Mouse (Mus musculus): ENCODE results near the gene Prdm5. TPM values are rescaled to one million over a fixed set of nuclear protein-coding genes. Genes with fewer than 3 reads are reported as not detected.

Gene Prdm5
- polyA plus RNA-seq, 1 experiment from 2014 or later: 7.2 TPM

GRCm38 (mm10) chr6:65950492-65950891 lies 171.7 kb downstream of the Prdm5 start:
- Histone ChIP-seq H3K4me2 (replicated peaks; ENCODE audit: low read depth) (no peak overlapping the region), H3K9ac (ENCODE audit: low read length) (no peak overlapping the region), H3K36me3 (ENCODE audit: control insufficient read depth, insufficient read depth, low read length) (no peaks in the 10 kb centered on the region), H3K27ac (replicated peaks) (no peak overlapping the region), H3K4me3 (ENCODE audit: low read depth, low read length) (no peak overlapping the region), H3K4me1 (replicated peaks; ENCODE audit: control insufficient read depth, insufficient read depth) (no peaks in the 10 kb centered on the region), H3K27me3 (ENCODE audit: control insufficient read depth, insufficient read depth, low read length) (no peaks in the 10 kb centered on the region), H3K9me3 (ENCODE audit: control insufficient read depth, low read length) (no peaks in the 10 kb centered on the region)
- no peak for ATAC-seq (ENCODE audit: low FRiP score, low TSS enrichment)
- DNase-seq (ENCODE audit: low spot score): no peak
- WGBS: 75% methylated on average over 6 of the region's 6 CpGs
- TF ChIP-seq CTCF (IDR thresholded peaks at IDR 0.05; ENCODE audit: low read depth): no peak
- TF ChIP-seq EP300 (optimal IDR thresholded peaks at IDR 0.05): no peak

- 96% methylated on average over 10 of the region's 10 CpGs for WGBS
- Histone ChIP-seq H3K27me3 (ENCODE audit: control insufficient read depth, insufficient read depth, low read length) (no peaks in the 10 kb centered on the region), H3K9me3 (ENCODE audit: control insufficient read depth, low read length) (no peaks in the 10 kb centered on the region), H3K36me3 (ENCODE audit: control insufficient read depth, insufficient read depth, low read length) (no peaks in the 10 kb centered on the region), H3K4me1 (replicated peaks; ENCODE audit: control insufficient read depth, insufficient read depth) (no peaks in the 10 kb centered on the region), H3K27ac (replicated peaks) (no peak within 1 kb of the TSS), H3K4me2 (replicated peaks; ENCODE audit: low read depth) (no peak within 1 kb of the TSS), H3K4me3 (ENCODE audit: low read depth, low read length) (no peak within 1 kb of the TSS), H3K9ac (ENCODE audit: low read length) (no peak within 1 kb of the TSS)
- DNase-seq (ENCODE audit: low spot score): no peak
- TF ChIP-seq CTCF (IDR thresholded peaks at IDR 0.05; ENCODE audit: low read depth): no peak
- no peak for TF ChIP-seq EP300 (optimal IDR thresholded peaks at IDR 0.05)
- no peak for ATAC-seq (ENCODE audit: low FRiP score, low TSS enrichment)
Observed at GRCm38 (mm10) chr6:65952309-65952708, 173.5 kb downstream of the Prdm5 start, which contains the start of gene 4930544G11Rik. TSS of gene 4930544G11Rik (plus strand) at chr6:65952609.

GRCm38 (mm10) chr6:65969386-65970111 lies 190.8 kb downstream of the Prdm5 start:
- Histone ChIP-seq H3K4me2 (replicated peaks; ENCODE audit: low read depth) (no peak overlapping the region), H3K4me3 (ENCODE audit: low read depth, low read length) (no peak overlapping the region), H3K36me3 (ENCODE audit: control insufficient read depth, insufficient read depth, low read length) (no peaks in the 10 kb centered on the region), H3K27ac (replicated peaks) (no peak overlapping the region), H3K27me3 (ENCODE audit: control insufficient read depth, insufficient read depth, low read length) (no peaks in the 10 kb centered on the region), H3K9me3 (ENCODE audit: control insufficient read depth, low read length) (no peaks in the 10 kb centered on the region), H3K9ac (ENCODE audit: low read length) (no peak overlapping the region), H3K4me1 (replicated peaks; ENCODE audit: control insufficient read depth, insufficient read depth) (no peaks in the 10 kb centered on the region)
- DNase-seq (ENCODE audit: low spot score) (no peak), ATAC-seq (ENCODE audit: low FRiP score, low TSS enrichment) (no peak)
- no peak for TF ChIP-seq EP300 (optimal IDR thresholded peaks at IDR 0.05)
- no peak for TF ChIP-seq CTCF (IDR thresholded peaks at IDR 0.05; ENCODE audit: low read depth)
- 52% methylated on average over 6 of the region's 6 CpGs for WGBS

- no peak overlapping the region for H3K9ac ChIP-seq (ENCODE audit: low read length)
- no peaks in the 10 kb centered on the region for H3K27me3 ChIP-seq (ENCODE audit: control insufficient read depth, insufficient read depth, low read length)
- no peak overlapping the region for H3K27ac ChIP-seq (replicated peaks)
- no peaks in the 10 kb centered on the region for H3K36me3 ChIP-seq (ENCODE audit: control insufficient read depth, insufficient read depth, low read length)
- no peak overlapping the region for H3K4me2 ChIP-seq (replicated peaks; ENCODE audit: low read depth)
- TF ChIP-seq EP300 (optimal IDR thresholded peaks at IDR 0.05): no peak
- TF ChIP-seq CTCF (IDR thresholded peaks at IDR 0.05; ENCODE audit: low read depth): no peak
- H3K4me3 ChIP-seq (ENCODE audit: low read depth, low read length): no peak overlapping the region
- ATAC-seq (ENCODE audit: low FRiP score, low TSS enrichment) (no peak), DNase-seq (ENCODE audit: low spot score) (no peak)
- 81% methylated on average over 9 of the region's 9 CpGs for WGBS
- H3K9me3 ChIP-seq (ENCODE audit: control insufficient read depth, low read length): no peaks in the 10 kb centered on the region
- H3K4me1 ChIP-seq (replicated peaks; ENCODE audit: control insufficient read depth, insufficient read depth): no peaks in the 10 kb centered on the region
Observed at GRCm38 (mm10) chr6:65970410-65970809, 191.6 kb downstream of the Prdm5 start.

Other genes with a start within 250 kb of the Prdm5 start
- 1.4 and 2.7 TPM in 2 replicates for gene Ndnf, start 107.4 kb upstream of the Prdm5 start, polyA plus RNA-seq (2015; fragmentation: Nextera tagmentation; extraction: Ambion mirVana)
- gene 4930544G11Rik, start 173.6 kb downstream of the Prdm5 start, polyA plus RNA-seq (2015; fragmentation: Nextera tagmentation; extraction: Ambion mirVana): not detected in 2 replicates